Mouse (Mus musculus) intestine, embryonic 16.5 days (tissue): ENCODE measurements around the gene Gm20604. TPM values are rescaled to one million over a fixed set of nuclear protein-coding genes. Genes with fewer than 3 reads are reported as not detected.

Experiments
- ATAC-seq: fragments of 200-750 bp; cut with Nextera tagmentation; 2 replicates; pipeline ENCODE4 v1.8.0; 2017; ENCODE audit warnings: moderate TSS enrichment, moderate library complexity
- H3K27ac ChIP-seq: fragments of 300-500 bp; sonication (generic); 2 replicates; pipeline ENCODE4 v1.5.1; 2014; ENCODE audit warnings: mild to moderate bottlenecking, low read length
- H3K27me3 ChIP-seq: fragments of 300-500 bp; sonication (generic); replicated peaks from 2 replicates; pipeline ENCODE4 v1.6.1; 2014; ENCODE audit warnings: low read length, control low read depth, mixed read lengths; ENCODE audit not compliant: control insufficient read depth, insufficient read depth
- H3K36me3 ChIP-seq: fragments of 300-500 bp; sonication (generic); 2 replicates; pipeline ENCODE4 v1.6.1; 2014; ENCODE audit warnings: low read length, control low read depth; ENCODE audit not compliant: control insufficient read depth, insufficient read depth
- H3K4me1 ChIP-seq: fragments of 300-500 bp; sonication (generic); 2 replicates; pipeline ENCODE4 v1.6.1; 2014; ENCODE audit warnings: low read length, control low read depth, mixed read lengths; ENCODE audit not compliant: control insufficient read depth, insufficient read depth
- H3K4me2 ChIP-seq: fragments of 300-500 bp; sonication (generic); 2 replicates; pipeline ENCODE4 v1.6.1; 2014; ENCODE audit warnings: low read depth, low read length, control low read depth
- H3K4me3 ChIP-seq: fragments of 300-500 bp; sonication (generic); 2 replicates; pipeline ENCODE4 v1.5.1; 2014; ENCODE audit warnings: mild to moderate bottlenecking, low read length
- H3K9ac ChIP-seq: fragments of 300-500 bp; sonication (generic); 2 replicates; pipeline ENCODE4 v1.6.1; 2014; ENCODE audit warnings: low read depth, low read length
- H3K9me3 ChIP-seq: fragments of 300-500 bp; sonication (generic); 2 replicates; pipeline ENCODE4 v1.6.1; 2016; ENCODE audit warnings: low read length, control low read depth; ENCODE audit not compliant: control insufficient read depth
- WGBS: fragments of 180-500 bp; shearing (Covaris S2); extraction: QIAGEN DNeasy Blood & Tissue Kit; methylation state at CpG from one replicate; pipeline ENCODE4 v1.1.7; 2014; 5-methylcytosine and 5-hydroxymethylcytosine counted together
- polyA plus RNA-seq: library from polyadenylated mRNA; unstranded; fragments of >200 nt; fragmentation: Nextera tagmentation; extraction: Ambion mirVana; gene quantifications from 2 replicates; pipeline ENCODE4 v1.2.1, GENCODE M21; 2015

The Gm20604 gene
- polyA plus RNA-seq, 1 experiment from 2014 or later, result 19.0 TPM

DNA sequence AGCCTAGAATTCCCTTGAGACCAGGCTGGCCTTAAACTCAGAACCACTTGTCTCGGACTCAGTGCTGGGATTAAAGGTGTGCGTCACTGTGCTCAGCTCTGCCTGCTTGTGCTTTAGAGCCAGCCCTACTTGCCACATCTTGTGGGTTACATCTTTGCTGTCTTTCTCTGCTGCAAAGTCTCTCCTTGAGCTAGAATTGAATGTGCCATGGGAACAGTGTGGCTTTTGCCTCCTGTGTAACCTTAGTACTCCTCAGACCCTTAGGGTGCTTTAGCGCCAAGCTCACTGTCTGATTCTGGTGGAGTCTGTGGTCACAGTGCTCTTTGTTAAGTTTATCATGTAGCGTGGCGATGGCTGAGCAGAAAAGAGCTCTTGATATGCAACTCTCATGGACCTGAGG lies 14.2 kb upstream of the Gm20604 start:
- no peak overlapping the region for H3K27ac ChIP-seq
- H3K27me3 ChIP-seq, result no peaks in the 10 kb centered on the region
- no peaks in the 10 kb centered on the region; the same call in 1 of the 2 replicates for H3K9me3 ChIP-seq
- WGBS, result 91% methylated on average over 5 of the region's 5 CpGs
- ATAC-seq, result no peak
- peaks cover 29% of the 10 kb centered on the region for H3K36me3 ChIP-seq
- no peak overlapping the region for H3K4me2 ChIP-seq
- H3K9ac ChIP-seq, result no peak overlapping the region
- no peak overlapping the region for H3K4me3 ChIP-seq
- no peaks in the 10 kb centered on the region for H3K4me1 ChIP-seq

GRCm38 (mm10) chr12:102771601-102772000 lies 13.1 kb upstream of the Gm20604 start:
- ATAC-seq, result no peak
- Histone ChIP-seq H3K4me1 (no peaks in the 10 kb centered on the region), H3K9ac (no peak overlapping the region), H3K4me2 (no peak overlapping the region), H3K4me3 (no peak overlapping the region), H3K27me3 (no peaks in the 10 kb centered on the region), H3K36me3 (peaks cover 33% of the 10 kb centered on the region), H3K9me3 (no peaks in the 10 kb centered on the region; the same call in 1 of the 2 replicates), H3K27ac (no peak overlapping the region)
- 94% methylated on average over 8 of the region's 8 CpGs for WGBS

DNA sequence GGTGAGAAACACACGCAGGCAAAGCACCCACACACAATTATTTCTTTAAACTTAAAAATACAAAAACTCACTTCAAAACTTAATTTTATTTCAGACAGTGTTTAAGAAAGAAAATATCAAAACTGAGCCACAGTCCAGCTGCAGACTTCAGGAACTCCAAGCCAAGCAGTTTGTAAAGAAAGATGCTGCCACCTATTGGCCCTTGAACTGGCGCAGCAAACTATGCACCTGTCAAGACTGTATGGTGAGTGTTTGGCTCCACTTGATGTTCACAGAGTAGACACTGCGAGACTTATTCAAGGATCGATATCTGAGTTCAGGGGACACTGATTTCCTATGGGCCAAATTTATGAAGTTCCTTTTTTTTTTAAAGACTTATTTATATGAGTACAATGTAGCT lies 10.5 kb upstream of the Gm20604 start:
- Histone ChIP-seq H3K27me3 (no peaks in the 10 kb centered on the region), H3K9ac (no peak overlapping the region), H3K4me1 (no peaks in the 10 kb centered on the region), H3K4me2 (no peak overlapping the region), H3K27ac (no peak overlapping the region), H3K4me3 (no peak overlapping the region), H3K9me3 (no peaks in the 10 kb centered on the region; the same call in 1 of the 2 replicates), H3K36me3 (peaks cover 29% of the 10 kb centered on the region)
- ATAC-seq, result no peak
- 93% methylated on average over 4 of the region's 4 CpGs for WGBS

DNA sequence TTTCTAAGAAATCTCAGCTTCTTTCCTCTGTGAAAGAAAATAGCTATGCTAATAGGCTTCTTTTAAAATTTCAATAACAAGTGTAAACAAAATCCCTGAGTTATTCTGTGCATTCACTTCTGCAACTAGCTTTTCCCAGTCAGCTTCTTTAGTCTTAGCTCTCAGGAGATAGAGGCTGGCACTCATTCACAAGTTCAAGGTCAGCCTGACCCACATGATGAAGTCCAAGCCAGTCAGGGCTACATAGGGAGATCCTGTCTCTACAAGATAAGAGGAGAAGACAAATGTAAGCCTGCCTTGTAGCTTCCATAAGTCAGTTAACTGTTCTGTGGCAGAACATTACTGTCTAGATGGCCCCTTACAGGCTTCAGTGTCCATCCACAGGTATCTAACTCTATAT lies 5.2 kb upstream of the Gm20604 start:
- no peak for ATAC-seq
- peaks cover 5% of the 10 kb centered on the region for H3K4me1 ChIP-seq
- H3K27me3 ChIP-seq, result no peaks in the 10 kb centered on the region
- no peak overlapping the region for H3K4me2 ChIP-seq
- H3K36me3 ChIP-seq, result peaks cover 8% of the 10 kb centered on the region; the same call in 1 of the 2 replicates
- no peak overlapping the region for H3K4me3 ChIP-seq
- no peak overlapping the region for H3K27ac ChIP-seq
- no peak overlapping the region for H3K9ac ChIP-seq
- H3K9me3 ChIP-seq, result no peaks in the 10 kb centered on the region

DNA sequence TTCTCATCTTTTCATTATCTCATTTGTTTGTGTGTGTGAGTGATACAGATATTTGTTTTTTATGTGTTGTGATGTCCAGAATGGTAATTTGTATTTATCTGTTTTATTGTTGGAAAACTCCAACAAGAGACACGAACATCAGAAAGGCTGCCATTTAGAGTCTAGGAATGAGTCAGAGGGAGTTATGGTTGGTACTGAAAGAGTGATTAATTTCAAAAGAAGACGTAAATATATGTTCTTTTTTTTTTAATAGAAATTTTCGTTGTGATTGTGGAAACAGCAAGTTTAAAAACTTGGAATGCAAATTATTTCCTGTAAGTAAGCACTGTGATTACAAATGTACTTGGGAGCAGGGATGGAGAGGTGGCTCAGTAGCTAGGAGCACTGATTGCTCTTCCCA lies 3.2 kb upstream of the Gm20604 start:
- 89% methylated on average over 3 of the region's 3 CpGs for WGBS
- Histone ChIP-seq H3K9me3 (no peaks in the 10 kb centered on the region), H3K36me3 (peaks cover 4% of the 10 kb centered on the region; the same call in 1 of the 2 replicates), H3K9ac (no peak overlapping the region), H3K4me2 (no peak overlapping the region), H3K4me3 (no peak overlapping the region), H3K27ac (no peak overlapping the region), H3K4me1 (peaks cover 7% of the 10 kb centered on the region), H3K27me3 (no peaks in the 10 kb centered on the region)
- no peak for ATAC-seq

- Histone ChIP-seq H3K27me3 (no peaks in the 10 kb centered on the region), H3K36me3 (0 out of 2 replicates have a peak, but pooled peaks cover 4% of the 10 kb centered on the region), H3K4me3 (peak overlapping the region; percentile 70), H3K4me2 (peak overlapping the region; percentile 85), H3K9ac (peak overlapping the region; percentile 80), H3K27ac (no peak overlapping the region), H3K4me1 (peaks cover 11% of the 10 kb centered on the region), H3K9me3 (no peaks in the 10 kb centered on the region)
- no peak for ATAC-seq
- 2% methylated on average over 5 of the region's 5 CpGs for WGBS
Measured at GRCm38 (mm10) chr12:102758936-102759335, 464 bp upstream of the Gm20604 start.

- H3K4me3 ChIP-seq, result peak within 1 kb of the TSS; percentile 70
- ATAC-seq, result peak; percentile 98
- H3K27me3 ChIP-seq, result no peaks in the 10 kb centered on the region
- H3K36me3 ChIP-seq, result 0 out of 2 replicates have a peak, but pooled peaks cover 7% of the 10 kb centered on the region
- H3K9me3 ChIP-seq, result no peaks in the 10 kb centered on the region
- peak within 1 kb of the TSS; percentile 80 for H3K9ac ChIP-seq
- H3K4me1 ChIP-seq, result peaks cover 11% of the 10 kb centered on the region
- WGBS, result under 1% methylated on average over 71 of the region's 73 CpGs
- H3K4me2 ChIP-seq, result peak within 1 kb of the TSS; percentile 85
- H3K27ac ChIP-seq, result peak within 1 kb of the TSS; percentile 94
Measured at GRCm38 (mm10) chr12:102757689-102758402, 626 bp downstream of the Gm20604 start, which contains the start of the genes Gm28051, Gon7 and Ubr7. TSS of gene Gm28051 (minus strand) at chr12:102757765. TSS of gene Gon7 (minus strand) at chr12:102757803. TSS of gene Ubr7 (plus strand) at chr12:102757967.

DNA sequence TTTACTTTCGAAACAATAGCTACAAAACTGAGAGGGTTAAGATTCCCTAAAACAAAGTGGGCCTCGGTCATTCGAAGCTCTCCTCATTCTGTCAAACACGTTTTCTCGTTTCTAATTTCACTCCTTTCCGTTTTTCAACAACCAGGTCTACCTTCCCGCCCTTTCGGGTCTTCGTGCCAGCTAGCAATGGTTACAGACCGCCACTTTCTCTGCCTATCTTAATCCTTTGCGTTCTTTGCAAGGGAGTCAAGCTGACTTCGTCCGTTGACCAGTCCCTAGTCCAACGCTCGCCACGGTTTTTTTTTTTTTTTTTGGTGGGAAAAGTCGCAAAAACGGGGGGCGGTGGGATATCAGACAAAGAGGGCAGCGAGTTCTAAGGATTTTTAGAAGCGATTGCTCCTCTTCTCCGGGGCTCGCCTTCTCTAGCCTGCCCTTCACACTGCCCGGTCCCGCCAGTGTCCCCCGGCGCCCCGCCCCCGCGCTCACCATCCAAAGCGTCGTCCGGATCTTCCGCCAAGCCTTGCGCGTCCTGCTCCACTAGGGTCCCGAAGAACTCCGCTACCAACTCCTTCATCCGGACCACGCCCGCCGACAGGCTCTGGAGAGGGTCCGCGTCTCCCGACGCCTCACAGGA lies 1.3 kb downstream of the Gm20604 start:
- ATAC-seq, result peak; percentile 92

GRCm38 (mm10) chr12:102756304-102756703 lies 2.2 kb downstream of the Gm20604 start:
- Histone ChIP-seq H3K36me3 (0 out of 2 replicates have a peak, but pooled peaks cover 7% of the 10 kb centered on the region), H3K4me1 (peaks cover 11% of the 10 kb centered on the region), H3K9ac (peak overlapping the region; percentile 79; the same call in 1 of the 2 replicates), H3K4me2 (peak overlapping the region; percentile 70), H3K27me3 (no peaks in the 10 kb centered on the region), H3K27ac (no peak overlapping the region), H3K9me3 (no peaks in the 10 kb centered on the region), H3K4me3 (peak overlapping the region; percentile 70)
- WGBS, result 72% methylated on average over 7 of the region's 7 CpGs
- no peak for ATAC-seq

More for the DNA sequence above, 1.3 kb downstream of the Gm20604 start:
- Histone ChIP-seq H3K27ac (peak overlapping the region; percentile 94), H3K9ac (peak overlapping the region; percentile 79), H3K27me3 (no peaks in the 10 kb centered on the region), H3K4me1 (peaks cover 11% of the 10 kb centered on the region), H3K4me3 (peak overlapping the region; percentile 70), H3K9me3 (no peaks in the 10 kb centered on the region), H3K36me3 (0 out of 2 replicates have a peak, but pooled peaks cover 7% of the 10 kb centered on the region), H3K4me2 (peak overlapping the region; percentile 70)
- WGBS, result under 1% methylated on average over 46 of the region's 46 CpGs
